Mouse (Mus musculus): ENCODE measurements around the gene Ppp1r13l.

The Ppp1r13l gene

DNA sequence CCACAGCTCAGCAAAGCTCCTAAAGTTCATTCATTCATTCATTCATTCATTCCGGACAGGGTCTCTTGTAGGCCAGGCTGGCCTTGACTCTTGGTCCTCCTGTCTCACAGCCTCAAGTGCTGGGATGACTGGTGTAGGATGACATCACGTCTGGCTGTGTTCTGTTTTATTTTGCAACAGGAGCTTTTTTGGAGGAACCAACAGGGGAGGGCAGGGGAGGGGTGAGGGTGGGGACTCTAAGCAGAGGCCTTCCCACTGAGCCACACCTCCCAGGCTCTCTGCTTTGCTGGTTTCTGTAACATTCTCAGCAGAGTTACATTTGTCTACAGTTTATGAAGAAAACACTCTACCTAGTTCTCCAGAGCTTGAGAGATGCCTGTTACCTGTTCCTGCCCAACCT lies 21.5 kb upstream of the Ppp1r13l start:
- DNase-seq: no peak

- DNase-seq: no peak
Measured at GRCm38 (mm10) chr7:19338596-19338995, 21.0 kb upstream of the Ppp1r13l start.

DNA sequence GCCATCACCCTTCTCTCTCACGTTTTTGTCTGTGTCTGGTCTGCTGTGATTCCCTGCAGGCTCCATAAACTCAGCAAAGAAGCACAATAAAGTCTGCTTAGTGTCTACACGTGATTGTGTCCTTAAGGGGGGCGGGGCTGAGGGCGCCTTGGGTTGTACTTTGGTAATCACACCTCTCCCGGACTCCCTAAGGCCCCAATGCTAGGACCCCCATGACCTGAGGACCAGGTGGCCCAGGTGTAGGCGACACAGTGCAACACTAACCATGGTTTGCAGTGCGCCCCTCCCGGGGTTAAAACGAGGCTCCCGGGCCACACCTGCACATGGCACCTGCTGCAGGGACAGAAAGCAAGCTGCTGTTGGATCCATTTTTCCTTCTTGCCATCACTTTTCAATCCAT lies 18.3 kb upstream of the Ppp1r13l start:
- no peak for DNase-seq

- peak in 1 of 2 experiments; percentile 45 for DNase-seq
Measured at GRCm38 (mm10) chr7:19341761-19342409, 17.7 kb upstream of the Ppp1r13l start.

DNA sequence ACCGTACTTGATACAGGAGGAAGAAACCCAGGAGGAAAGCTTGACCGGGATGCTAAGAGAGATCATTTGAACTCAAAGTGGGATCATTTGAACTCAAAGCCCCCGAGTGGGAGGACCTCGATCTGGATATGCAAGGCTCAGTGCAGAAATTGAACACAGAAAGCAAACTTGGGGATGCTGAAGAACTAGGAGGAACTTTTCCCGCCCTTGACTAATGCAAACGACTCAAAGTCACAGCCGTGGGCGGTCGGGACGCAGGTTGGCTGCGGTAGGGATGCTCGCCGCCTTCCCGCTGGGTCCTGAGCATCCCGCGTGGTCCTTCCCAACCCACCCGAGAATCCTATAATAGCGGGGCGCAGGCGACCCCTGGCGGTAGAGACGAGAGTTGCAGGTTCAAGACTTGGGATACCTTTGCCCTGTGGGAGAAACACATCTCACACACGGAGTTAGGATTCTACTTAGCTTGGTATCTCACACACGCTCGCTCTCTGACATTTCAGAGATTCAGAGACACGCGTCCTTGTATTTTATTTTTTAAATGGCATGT lies 17.0 kb upstream of the Ppp1r13l start:
- DNase-seq: peak; percentile 85 to 90

- peak; percentile 74 to 78 for DNase-seq
Measured at GRCm38 (mm10) chr7:19343210-19343808, 16.2 kb upstream of the Ppp1r13l start.

DNA sequence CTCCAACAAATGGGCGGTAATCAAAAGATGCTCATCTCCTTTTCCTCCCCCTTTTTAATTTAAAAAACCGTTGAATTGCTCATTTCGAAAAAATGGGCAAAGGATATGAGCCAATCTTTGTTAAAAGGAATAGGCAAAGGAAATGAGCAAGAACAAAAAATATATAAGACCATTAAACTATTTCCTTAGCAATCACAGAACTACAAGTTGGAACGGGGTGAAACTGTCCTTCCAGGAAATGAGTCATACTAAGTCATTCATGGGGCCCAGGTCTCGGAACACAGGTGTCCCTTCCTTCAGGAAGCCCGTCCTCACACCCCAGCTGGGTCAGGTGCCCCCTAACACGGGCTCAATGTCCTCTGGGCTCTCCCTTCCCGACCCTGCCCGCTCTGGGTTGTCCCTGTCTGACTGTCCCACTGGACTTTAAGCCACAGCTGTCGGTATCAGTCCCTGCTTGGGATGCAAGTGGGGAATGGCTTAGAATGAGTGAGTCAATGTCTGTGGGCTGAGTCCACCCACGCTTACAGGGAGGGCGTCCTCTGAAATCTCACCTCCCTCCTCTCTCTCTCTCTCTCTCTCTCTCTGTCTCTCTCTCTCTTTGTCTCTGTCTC lies 15.2 kb upstream of the Ppp1r13l start, which contains the start of gene Ercc1:
TSS of gene Ercc1 (plus strand) at position 542 of the 611 bp plus-strand sequence.
- no peak for DNase-seq

DNA sequence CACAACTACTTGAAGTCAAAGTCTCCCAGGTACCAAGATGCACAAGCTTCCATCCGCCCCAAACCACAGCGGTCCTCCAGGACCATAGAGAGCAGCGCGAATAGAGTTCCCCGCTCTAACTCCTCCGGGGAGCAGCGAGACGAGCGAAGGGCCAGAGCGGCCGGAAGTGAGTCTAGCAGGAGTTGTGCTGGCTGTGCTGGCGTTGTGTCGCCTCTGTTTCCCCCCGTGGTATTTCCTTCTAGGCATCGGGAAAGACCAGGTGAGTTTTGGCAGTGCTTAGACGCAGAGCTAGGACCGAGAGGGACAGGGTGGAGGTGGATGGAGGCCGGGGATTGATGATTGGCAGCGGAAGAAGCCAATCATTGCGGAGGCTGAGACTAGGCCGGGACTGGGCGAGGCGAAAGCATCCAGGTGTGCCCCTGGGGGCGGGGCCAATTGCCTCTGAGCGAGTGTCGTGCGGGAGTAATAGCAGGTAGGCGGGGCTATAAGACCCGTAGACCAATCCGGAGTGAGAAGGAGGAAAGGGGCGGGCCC lies 14.5 kb upstream of the Ppp1r13l start:
- DNase-seq: peak; percentile 99 to 100

DNA sequence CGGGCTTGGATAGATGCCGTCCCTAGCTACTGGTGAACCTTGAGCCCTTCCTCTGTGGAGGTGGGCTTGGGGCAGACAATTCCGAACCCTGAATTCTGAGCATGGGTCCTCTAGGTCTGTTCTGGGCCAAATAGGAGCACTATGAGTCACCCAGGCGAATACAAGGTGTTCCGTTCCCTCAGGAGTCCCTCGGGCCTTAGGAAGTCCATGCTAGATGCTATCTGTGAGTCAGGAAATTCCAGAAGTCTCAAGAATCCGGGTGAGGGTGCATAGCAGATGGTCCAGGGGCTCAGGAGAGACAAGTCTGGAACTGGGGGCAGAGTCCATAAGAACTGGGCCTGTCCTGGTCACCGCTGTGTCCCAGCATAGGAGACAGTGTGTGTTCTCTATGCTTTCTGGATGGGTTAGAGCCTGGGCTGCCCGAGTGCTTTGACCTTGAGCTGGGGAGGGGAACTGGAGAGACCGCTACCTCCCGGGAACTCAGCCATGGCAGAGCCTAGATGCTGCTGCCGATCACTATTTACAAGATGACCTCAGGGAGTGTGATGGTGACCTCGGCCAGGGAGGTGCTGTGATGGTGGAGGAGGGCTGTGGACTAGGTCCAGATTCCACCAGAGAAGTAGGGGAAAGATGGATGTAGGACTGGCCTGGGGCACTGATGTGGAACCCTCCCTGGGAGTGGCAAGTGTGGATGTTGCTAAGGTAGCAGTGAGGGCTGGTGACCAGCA lies 10.2 kb upstream of the Ppp1r13l start:
- DNase-seq: peak in 1 of 2 experiments; percentile 55

GRCm38 (mm10) chr7:19350221-19350620 lies 9.3 kb upstream of the Ppp1r13l start:
- no peak for DNase-seq

- DNase-seq: no peak
Measured at GRCm38 (mm10) chr7:19354991-19355390, 4.6 kb upstream of the Ppp1r13l start.

DNA sequence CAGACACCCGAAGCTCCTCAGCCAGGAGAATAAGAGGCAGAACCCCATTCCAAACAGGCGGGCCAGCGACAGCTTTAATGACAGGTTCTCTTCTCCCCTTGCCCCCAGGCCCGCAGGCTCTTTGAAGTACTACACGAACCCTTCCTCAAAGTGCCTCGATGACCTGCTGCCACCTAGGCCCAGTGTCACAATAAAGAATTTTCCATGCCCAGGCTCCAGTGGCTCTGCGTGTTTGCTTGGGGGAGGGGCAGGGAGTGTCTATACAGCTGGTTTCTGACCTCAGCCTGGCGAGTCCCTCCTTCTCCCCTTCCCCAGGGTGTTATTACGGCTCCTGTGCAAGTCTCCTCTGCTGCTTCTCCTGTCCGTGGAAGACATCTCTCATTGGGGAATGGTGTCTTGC lies 3.2 kb upstream of the Ppp1r13l start:
- DNase-seq: no peak

DNA sequence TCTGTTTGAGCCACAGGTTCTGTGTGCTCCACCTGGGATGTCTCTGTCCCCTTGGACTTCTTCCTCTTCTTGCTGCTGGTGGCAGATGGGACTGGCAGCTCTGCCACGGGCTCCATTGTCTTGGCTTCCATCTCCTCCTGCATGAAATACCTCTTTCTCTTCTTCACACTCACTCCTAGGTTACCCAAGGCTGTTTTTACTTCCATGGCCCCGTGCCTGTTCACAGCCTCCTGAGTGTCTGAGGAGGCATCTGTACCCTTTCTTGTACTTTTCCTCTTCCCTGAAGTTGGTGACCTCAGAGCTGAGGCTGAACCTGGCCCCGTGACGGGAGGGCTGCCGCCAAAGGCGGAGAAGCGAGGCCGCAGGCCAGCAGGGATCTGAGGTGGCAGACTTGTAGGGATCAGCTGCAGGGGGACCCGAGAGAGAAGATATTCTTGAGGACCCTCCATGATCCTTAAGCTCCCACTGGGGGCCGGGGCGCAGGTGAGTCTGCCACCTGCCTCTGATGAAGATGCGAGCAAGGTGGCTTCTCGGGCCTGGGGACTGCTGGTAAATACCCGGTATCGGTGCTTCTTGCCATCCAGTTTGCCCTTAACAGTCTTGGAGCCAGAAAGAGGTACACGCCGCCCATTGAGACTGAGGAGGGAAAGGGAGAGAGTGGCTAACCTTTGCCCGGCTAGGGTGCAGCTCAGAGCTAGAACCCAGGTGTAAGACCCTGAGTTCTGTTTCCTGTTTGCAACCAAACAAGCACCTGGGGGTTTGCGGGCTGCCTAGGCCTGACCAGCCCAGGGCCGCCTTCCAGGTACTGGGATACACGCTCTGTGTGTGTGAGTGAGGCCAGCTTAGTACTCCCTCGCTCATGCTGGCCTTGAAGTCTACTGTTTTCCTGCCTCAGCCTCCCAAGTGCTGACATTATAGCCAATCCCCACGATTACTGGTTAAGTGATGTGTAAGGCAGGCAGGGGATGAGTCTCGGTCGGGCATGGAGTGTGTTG lies 1.9 kb upstream of the Ppp1r13l start:
- no peak for DNase-seq

- no peak for DNase-seq
Measured at GRCm38 (mm10) chr7:19358634-19359033, 915 bp upstream of the Ppp1r13l start.

GRCm38 (mm10) chr7:19359892-19360641 lies 518 bp downstream of the Ppp1r13l start:
- DNase-seq: peak; percentile 78 to 85

- peak; percentile 95 to 98 for DNase-seq
Measured at GRCm38 (mm10) chr7:19360944-19361343, 1.4 kb downstream of the Ppp1r13l start.

DNA sequence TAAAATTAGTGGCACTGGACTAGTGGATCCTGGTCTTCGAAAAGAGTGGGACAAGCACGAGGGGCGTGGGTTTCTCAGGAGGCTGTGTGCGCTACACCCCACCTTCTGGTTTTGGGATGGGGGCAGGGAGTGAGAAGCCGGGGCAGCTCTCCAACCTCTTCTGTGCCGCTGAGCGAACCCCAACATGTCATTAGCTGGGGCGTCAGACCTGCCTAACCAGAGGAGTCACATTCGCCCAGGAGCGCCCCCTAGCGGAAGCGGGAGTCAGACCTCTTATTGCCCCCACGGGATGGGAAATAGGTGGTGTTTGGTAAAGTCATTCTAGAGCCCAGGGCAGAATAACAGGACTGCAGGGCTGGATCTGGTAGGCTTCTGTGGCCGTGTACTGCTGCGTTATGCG lies 2.2 kb downstream of the Ppp1r13l start:
- DNase-seq: peak; percentile 82 to 85

DNA sequence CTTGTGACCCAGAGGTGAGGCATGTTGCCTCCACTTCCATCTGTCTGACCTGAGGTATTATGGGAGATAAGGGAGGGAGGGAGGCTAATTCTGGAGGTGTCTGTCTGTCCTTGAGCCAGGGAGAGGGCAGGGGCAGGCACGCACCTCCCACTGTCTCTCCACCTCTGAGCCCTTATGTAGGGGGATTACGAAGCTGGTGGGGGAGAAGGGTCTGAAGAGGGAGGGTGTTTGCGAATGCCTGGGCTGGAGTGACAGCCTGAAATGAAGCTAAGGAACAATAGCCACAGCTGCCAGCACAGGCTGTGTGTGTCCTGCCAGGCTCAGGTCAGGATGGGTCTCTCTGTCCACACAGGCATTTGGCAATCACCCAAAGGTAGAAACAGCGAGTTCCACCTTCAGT lies 2.7 kb downstream of the Ppp1r13l start:
- no peak for DNase-seq

DNA sequence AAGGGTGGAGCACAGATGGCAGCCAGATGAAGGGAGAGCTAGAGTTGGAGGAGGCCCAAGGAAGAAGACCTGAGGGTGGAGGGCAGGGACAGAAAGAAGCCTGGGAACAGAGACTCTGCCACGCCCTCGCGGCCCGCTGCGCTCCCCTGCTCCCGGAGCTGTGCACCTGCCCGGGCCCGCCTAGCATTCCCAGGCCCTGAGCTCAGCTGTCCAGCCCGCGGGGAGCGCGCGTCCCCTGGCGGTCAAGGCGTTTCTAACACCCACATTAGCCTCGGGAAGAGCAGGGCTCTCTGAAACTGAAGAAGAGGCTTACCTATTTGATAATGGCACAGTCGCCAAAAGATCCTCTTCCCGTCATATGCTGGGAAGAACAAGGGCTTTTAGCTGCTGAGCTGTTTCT lies 4.3 kb downstream of the Ppp1r13l start:
- DNase-seq: peak; percentile 85 to 88

DNA sequence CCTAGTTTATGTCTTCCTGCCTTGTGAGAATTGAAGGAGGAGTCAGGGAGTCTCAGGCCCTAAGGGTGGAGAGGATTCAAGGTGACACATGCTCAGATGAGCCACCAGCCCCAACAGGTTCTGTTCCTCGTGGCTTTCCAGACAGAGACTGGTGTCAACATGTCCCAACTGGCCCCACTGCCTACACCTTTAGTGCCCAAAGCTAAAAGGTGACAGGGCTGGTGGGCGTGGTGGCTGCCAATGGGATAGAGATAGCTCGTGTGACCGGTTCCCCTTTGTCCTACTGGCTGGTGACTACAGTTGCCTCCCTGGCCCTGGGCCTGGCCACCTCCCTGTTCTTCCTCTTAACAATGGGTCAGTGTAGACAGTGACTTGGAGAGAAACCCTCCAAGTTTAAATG lies 5.8 kb downstream of the Ppp1r13l start:
- DNase-seq: no peak

- DNase-seq: peak; percentile 73 to 81
Measured at GRCm38 (mm10) chr7:19368380-19368779, 8.8 kb downstream of the Ppp1r13l start.

Data from kidney, postnatal 25 days (tissue).